Mouse (Mus musculus): Measurements from ENCODE around the gene Pycr1. TPM values are rescaled to one million over a fixed set of nuclear protein-coding genes. Genes with fewer than 3 reads are reported as not detected.

Pycr1 gene
- polyA plus RNA-seq, 1 experiment from 2014 or later = 34.2 TPM

GRCm38 (mm10) chr11:120662759-120663158 lies 19.2 kb upstream of the Pycr1 start:
- Histone ChIP-seq H3K4me2 (ENCODE audit: low read depth, severe bottlenecking) (no peak overlapping the region), H3K9me3 (ENCODE audit: control insufficient read depth, low read length) (no peaks in the 10 kb centered on the region), H3K27me3 (ENCODE audit: control insufficient read depth, insufficient read depth, low read length) (peaks cover 40% of the 10 kb centered on the region), H3K36me3 (ENCODE audit: control insufficient read depth, insufficient read depth, low read length) (no peaks in the 10 kb centered on the region), H3K4me3 (ENCODE audit: low read depth, low read length) (no peak overlapping the region), H3K27ac (replicated peaks; ENCODE audit: low read depth, low read length) (no peak overlapping the region), H3K9ac (ENCODE audit: low read length) (no peak overlapping the region), H3K4me1 (ENCODE audit: control insufficient read depth, insufficient read depth, low read length) (peaks cover 29% of the 10 kb centered on the region)
- no peak for DNase-seq (ENCODE audit: low spot score)
- 78% methylated on average over 6 of the region's 6 CpGs for WGBS
- ATAC-seq (ENCODE audit: insufficient number of reproducible peaks, low FRiP score, low TSS enrichment, low read depth) = no peak

- no peaks in the 10 kb centered on the region for H3K9me3 ChIP-seq (ENCODE audit: control insufficient read depth, low read length)
- H3K27me3 ChIP-seq (ENCODE audit: control insufficient read depth, insufficient read depth, low read length) = peaks cover 44% of the 10 kb centered on the region
- under 1% methylated on average over 35 of the region's 35 CpGs for WGBS
- DNase-seq (ENCODE audit: low spot score) (peak; percentile 54), ATAC-seq (ENCODE audit: insufficient number of reproducible peaks, low FRiP score, low TSS enrichment, low read depth) (no peak)
- H3K9ac ChIP-seq (ENCODE audit: low read length) = peak within 1 kb of the TSS; percentile 56
- H3K36me3 ChIP-seq (ENCODE audit: control insufficient read depth, insufficient read depth, low read length) = no peaks in the 10 kb centered on the region
- H3K27ac ChIP-seq (replicated peaks; ENCODE audit: low read depth, low read length) = no peak within 1 kb of the TSS
- peak within 1 kb of the TSS; percentile 42 for H3K4me3 ChIP-seq (ENCODE audit: low read depth, low read length)
- peaks cover 21% of the 10 kb centered on the region for H3K4me1 ChIP-seq (ENCODE audit: control insufficient read depth, insufficient read depth, low read length)
- H3K4me2 ChIP-seq (ENCODE audit: low read depth, severe bottlenecking) = peak within 1 kb of the TSS; percentile 82
Observed at GRCm38 (mm10) chr11:120661076-120661460, 17.5 kb upstream of the Pycr1 start, which contains the start of gene Notum. TSS of gene Notum (minus strand) at chr11:120661175.

DNA sequence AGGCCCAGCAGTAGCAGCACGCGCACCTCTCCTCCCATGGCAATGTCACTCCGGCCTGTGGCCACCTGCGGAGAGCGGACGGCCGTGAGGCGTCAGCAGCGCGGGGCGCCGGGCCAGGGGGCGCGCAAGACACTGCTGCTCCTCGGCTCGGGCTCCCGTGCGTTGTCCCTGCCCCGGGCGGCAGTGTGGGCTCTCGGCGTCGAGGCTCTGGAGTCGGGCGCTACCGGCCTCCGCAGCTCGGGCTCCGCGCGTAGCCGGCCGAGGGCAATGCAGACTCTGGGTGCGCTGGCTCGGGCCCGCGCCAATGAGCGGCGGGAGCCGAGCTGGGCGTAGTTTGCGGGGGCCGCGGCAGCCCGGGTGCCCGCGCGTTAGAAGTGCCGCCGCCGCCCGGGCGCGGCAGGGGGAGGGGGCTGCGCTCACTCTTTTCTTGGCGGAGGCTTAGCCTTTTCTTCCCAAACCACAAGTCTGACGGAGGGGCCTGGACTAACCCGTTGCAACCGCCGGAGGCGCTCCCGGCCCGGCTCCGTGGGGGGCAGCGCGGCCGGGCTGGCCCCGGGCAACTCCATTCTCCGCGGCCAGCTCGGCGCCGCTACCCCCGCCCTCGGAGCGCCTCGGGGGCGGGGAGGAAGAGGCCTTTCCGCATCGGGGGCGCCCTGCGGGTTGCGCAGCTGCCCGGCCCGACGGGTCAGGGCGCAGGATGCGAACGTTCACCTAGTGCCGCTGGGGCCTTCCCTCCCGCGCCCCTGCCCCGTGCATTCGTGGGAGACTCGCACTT lies 16.9 kb upstream of the Pycr1 start:
- WGBS = under 1% methylated on average over 74 of the region's 95 CpGs
- peak; percentile 45; the same call in 1 of the 2 replicates for ATAC-seq (ENCODE audit: insufficient number of reproducible peaks, low FRiP score, low TSS enrichment, low read depth)
- Histone ChIP-seq H3K4me1 (ENCODE audit: control insufficient read depth, insufficient read depth, low read length) (peaks cover 21% of the 10 kb centered on the region), H3K27ac (replicated peaks; ENCODE audit: low read depth, low read length) (no peak overlapping the region), H3K9me3 (ENCODE audit: control insufficient read depth, low read length) (no peaks in the 10 kb centered on the region), H3K4me2 (ENCODE audit: low read depth, severe bottlenecking) (peak overlapping the region; percentile 82), H3K36me3 (ENCODE audit: control insufficient read depth, insufficient read depth, low read length) (no peaks in the 10 kb centered on the region), H3K27me3 (ENCODE audit: control insufficient read depth, insufficient read depth, low read length) (peaks cover 44% of the 10 kb centered on the region), H3K9ac (ENCODE audit: low read length) (peak overlapping the region; percentile 56), H3K4me3 (ENCODE audit: low read depth, low read length) (peak overlapping the region; percentile 42)
- DNase-seq (ENCODE audit: low spot score) = peak; percentile 74

DNA sequence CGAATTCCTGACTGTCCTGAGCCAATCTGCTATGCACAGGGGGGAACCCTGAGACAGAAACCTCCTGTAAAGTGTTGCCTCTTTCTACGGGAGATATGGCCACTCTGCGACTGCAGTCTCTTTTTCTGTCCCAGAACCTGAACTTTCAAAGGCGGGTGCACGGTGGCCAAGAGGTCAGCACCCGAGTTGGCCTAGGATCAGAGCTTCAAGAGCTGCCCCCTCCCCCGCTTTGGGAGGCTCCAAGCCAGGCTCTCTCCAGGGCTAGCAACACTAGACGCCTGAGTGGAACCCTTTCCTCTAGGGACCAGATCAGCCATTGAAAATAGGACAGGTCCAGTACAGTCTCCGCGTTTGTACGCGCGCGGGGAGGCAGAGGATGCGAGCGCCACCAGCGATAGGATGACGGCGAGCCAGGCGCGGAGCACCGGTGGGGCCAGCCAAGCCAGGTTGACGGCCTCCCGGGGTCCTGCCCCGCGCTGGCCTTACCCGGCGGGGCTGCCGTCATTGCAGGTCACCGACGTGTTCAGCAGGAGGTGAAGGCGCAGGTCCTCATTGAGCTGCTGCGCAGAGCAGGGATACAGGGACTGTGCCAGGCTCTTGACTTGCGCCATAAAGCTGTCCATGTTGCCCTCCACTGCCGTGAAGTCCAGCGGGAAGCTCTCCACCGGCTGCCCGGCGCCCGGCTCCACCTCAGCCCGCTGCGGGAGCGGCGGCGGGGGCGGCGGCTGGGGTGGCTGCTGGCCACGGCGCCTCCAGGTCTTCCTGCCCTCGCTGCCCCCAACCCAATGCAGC lies 16.1 kb upstream of the Pycr1 start:
- peak overlapping the region; percentile 82 for H3K4me2 ChIP-seq (ENCODE audit: low read depth, severe bottlenecking)
- peak overlapping the region; percentile 42 for H3K4me3 ChIP-seq (ENCODE audit: low read depth, low read length)
- H3K4me1 ChIP-seq (ENCODE audit: control insufficient read depth, insufficient read depth, low read length) = peaks cover 21% of the 10 kb centered on the region
- H3K27me3 ChIP-seq (ENCODE audit: control insufficient read depth, insufficient read depth, low read length) = peaks cover 44% of the 10 kb centered on the region
- DNase-seq (ENCODE audit: low spot score) = peak; percentile 46
- H3K27ac ChIP-seq (replicated peaks; ENCODE audit: low read depth, low read length) = no peak overlapping the region
- 2% methylated on average over 44 of the region's 50 CpGs for WGBS
- no peaks in the 10 kb centered on the region for H3K36me3 ChIP-seq (ENCODE audit: control insufficient read depth, insufficient read depth, low read length)
- ATAC-seq (ENCODE audit: insufficient number of reproducible peaks, low FRiP score, low TSS enrichment, low read depth) = no peak; the same call in 1 of the 2 replicates
- H3K9me3 ChIP-seq (ENCODE audit: control insufficient read depth, low read length) = no peaks in the 10 kb centered on the region
- peak overlapping the region; percentile 56; the same call in 1 of the 2 replicates for H3K9ac ChIP-seq (ENCODE audit: low read length)

DNA sequence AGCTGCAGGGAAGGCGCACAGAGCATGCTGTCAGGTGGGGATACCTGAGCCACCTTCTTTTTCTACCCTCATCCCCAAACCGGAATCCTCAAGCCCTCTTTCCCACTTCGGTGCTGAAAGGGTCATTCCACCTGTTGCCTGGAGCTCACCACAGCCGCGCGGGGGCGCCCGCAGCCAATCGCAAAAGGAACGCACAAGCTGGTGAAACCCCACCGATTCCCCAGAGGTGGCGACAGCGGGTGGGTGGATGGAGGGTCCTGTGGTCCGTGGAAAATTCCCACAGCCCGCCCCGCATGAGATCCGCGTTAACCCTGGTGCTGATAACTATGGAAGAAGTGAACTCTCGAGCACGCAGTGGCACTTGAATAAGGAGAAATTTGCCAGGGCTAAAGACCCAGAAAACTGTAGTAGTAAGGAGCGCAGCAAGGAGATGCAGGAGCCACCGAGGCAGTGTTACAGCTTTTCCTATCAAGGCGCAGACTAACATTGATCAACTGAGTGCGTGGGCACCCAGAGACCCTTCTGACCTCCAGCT lies 15.4 kb upstream of the Pycr1 start:
- peaks cover 44% of the 10 kb centered on the region for H3K27me3 ChIP-seq (ENCODE audit: control insufficient read depth, insufficient read depth, low read length)
- ATAC-seq (ENCODE audit: insufficient number of reproducible peaks, low FRiP score, low TSS enrichment, low read depth) (no peak), DNase-seq (ENCODE audit: low spot score) (peak; percentile 88)
- no peaks in the 10 kb centered on the region for H3K36me3 ChIP-seq (ENCODE audit: control insufficient read depth, insufficient read depth, low read length)
- no peak overlapping the region for H3K27ac ChIP-seq (replicated peaks; ENCODE audit: low read depth, low read length)
- 2% methylated on average over 24 of the region's 24 CpGs for WGBS
- peak overlapping the region; percentile 82 for H3K4me2 ChIP-seq (ENCODE audit: low read depth, severe bottlenecking)
- no peak overlapping the region for H3K4me3 ChIP-seq (ENCODE audit: low read depth, low read length)
- no peak overlapping the region for H3K9ac ChIP-seq (ENCODE audit: low read length)
- no peaks in the 10 kb centered on the region for H3K9me3 ChIP-seq (ENCODE audit: control insufficient read depth, low read length)
- peaks cover 21% of the 10 kb centered on the region for H3K4me1 ChIP-seq (ENCODE audit: control insufficient read depth, insufficient read depth, low read length)

DNA sequence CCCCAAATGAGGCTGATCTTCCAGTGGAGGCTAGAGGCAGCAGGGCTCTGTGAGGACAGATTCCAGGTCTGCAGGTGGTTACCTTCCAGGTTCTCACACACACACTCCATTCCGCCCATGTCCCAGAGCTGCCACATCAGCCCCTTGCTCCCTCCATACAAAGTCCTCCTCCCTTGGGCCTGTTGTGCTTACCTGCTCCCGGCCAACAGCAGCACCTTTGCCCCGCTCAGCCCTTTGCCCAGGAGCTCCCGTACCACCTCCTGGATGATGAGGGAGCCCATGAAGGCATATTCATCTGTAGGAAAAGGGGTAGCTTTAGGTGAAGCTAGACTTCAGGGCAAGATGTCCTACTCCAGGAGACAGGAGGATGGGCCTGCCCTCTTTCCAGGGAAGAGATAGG lies 13.7 kb upstream of the Pycr1 start:
- DNase-seq (ENCODE audit: low spot score) (no peak), ATAC-seq (ENCODE audit: insufficient number of reproducible peaks, low FRiP score, low TSS enrichment, low read depth) (no peak)
- Histone ChIP-seq H3K9ac (ENCODE audit: low read length) (no peak overlapping the region), H3K9me3 (ENCODE audit: control insufficient read depth, low read length) (no peaks in the 10 kb centered on the region), H3K27me3 (ENCODE audit: control insufficient read depth, insufficient read depth, low read length) (peaks cover 43% of the 10 kb centered on the region), H3K36me3 (ENCODE audit: control insufficient read depth, insufficient read depth, low read length) (no peaks in the 10 kb centered on the region), H3K4me3 (ENCODE audit: low read depth, low read length) (no peak overlapping the region), H3K4me1 (ENCODE audit: control insufficient read depth, insufficient read depth, low read length) (peaks cover 21% of the 10 kb centered on the region), H3K27ac (replicated peaks; ENCODE audit: low read depth, low read length) (no peak overlapping the region), H3K4me2 (ENCODE audit: low read depth, severe bottlenecking) (no peak overlapping the region)
- 89% methylated on average over 4 of the region's 4 CpGs for WGBS

DNA sequence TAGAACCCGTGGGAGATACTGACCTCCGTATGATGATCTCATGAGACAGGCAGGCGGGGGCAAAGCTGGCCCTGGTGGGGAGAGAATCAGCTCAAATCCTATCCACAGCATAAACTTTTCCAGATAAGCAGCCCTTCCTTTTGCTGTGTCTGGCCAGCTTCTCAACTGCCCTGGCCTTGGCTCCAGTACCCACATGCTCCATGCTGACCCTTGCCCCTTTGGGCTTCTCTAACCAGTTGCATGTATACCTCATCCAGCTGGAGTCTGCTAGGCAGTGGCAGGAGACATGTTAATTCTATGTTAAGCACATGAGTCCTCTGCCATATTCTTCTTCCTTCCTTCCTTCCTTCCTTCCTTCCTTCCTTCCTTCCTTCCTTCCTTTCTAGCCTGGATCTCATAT lies 11.2 kb upstream of the Pycr1 start:
- DNase-seq (ENCODE audit: low spot score) (no peak), ATAC-seq (ENCODE audit: insufficient number of reproducible peaks, low FRiP score, low TSS enrichment, low read depth) (no peak)
- no peaks in the 10 kb centered on the region for H3K36me3 ChIP-seq (ENCODE audit: control insufficient read depth, insufficient read depth, low read length)
- H3K9ac ChIP-seq (ENCODE audit: low read length) = no peak overlapping the region
- peaks cover 9% of the 10 kb centered on the region for H3K4me1 ChIP-seq (ENCODE audit: control insufficient read depth, insufficient read depth, low read length)
- H3K9me3 ChIP-seq (ENCODE audit: control insufficient read depth, low read length) = no peaks in the 10 kb centered on the region
- 79% methylated on average over 3 of the region's 3 CpGs for WGBS
- H3K4me2 ChIP-seq (ENCODE audit: low read depth, severe bottlenecking) = no peak overlapping the region
- H3K4me3 ChIP-seq (ENCODE audit: low read depth, low read length) = no peak overlapping the region
- H3K27me3 ChIP-seq (ENCODE audit: control insufficient read depth, insufficient read depth, low read length) = peaks cover 18% of the 10 kb centered on the region
- H3K27ac ChIP-seq (replicated peaks; ENCODE audit: low read depth, low read length) = no peak overlapping the region

DNA sequence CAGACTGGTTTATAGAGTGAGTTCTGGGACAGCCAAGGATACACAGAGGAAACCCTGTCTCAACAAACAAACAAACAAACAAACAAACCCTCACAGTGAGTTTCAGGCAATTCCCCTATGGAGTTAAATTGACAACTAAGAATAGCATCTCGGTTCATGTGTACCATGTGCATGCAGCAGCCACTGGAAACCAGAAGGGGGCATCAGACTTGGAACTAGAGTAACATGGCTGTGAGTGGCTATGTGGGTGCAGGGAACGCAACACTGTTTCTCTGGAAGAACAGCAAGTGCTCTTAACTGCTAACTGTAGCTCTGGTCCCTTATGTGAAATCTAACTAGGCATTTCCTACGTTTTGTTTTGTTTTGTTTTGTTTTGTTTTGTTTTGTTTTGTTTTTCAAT lies 8.3 kb upstream of the Pycr1 start:
- Histone ChIP-seq H3K4me1 (ENCODE audit: control insufficient read depth, insufficient read depth, low read length) (peaks cover 7% of the 10 kb centered on the region), H3K4me3 (ENCODE audit: low read depth, low read length) (no peak overlapping the region), H3K27ac (replicated peaks; ENCODE audit: low read depth, low read length) (no peak overlapping the region), H3K9me3 (ENCODE audit: control insufficient read depth, low read length) (no peaks in the 10 kb centered on the region), H3K36me3 (ENCODE audit: control insufficient read depth, insufficient read depth, low read length) (no peaks in the 10 kb centered on the region), H3K4me2 (ENCODE audit: low read depth, severe bottlenecking) (no peak overlapping the region), H3K27me3 (ENCODE audit: control insufficient read depth, insufficient read depth, low read length) (no peaks in the 10 kb centered on the region), H3K9ac (ENCODE audit: low read length) (no peak overlapping the region)
- ATAC-seq (ENCODE audit: insufficient number of reproducible peaks, low FRiP score, low TSS enrichment, low read depth) = no peak
- WGBS = 80% methylated on average over 3 of the region's 3 CpGs
- no peak for DNase-seq (ENCODE audit: low spot score)
